Mouse (Mus musculus) B cell, adult 67 days (primary cell): Measurements from ENCODE around the gene Pglyrp3. TPM values are rescaled to one million over a fixed set of nuclear protein-coding genes. Genes with fewer than 3 reads are reported as not detected.

Experiments used
- total RNA-seq, 2 experiments: library from RNA; stranded (reverse); gene quantifications; 4 replicates each; pipeline ENCODE4 v1.2.4; 2023

The Pglyrp3 gene
- not detected for total RNA-seq

GRCm38 (mm10) chr3:92014283-92014682 lies at the start of gene Pglyrp3:
TSS of gene Pglyrp3 (plus strand) at chr3:92014583.

Other genes starting within 250 kb of the Pglyrp3 start
- not detected for gene Lor, start 68.6 kb downstream of the Pglyrp3 start, total RNA-seq
- not detected for gene Prr9, start 109.4 kb downstream of the Pglyrp3 start, total RNA-seq
- not detected for gene Lelp1, start 128.2 kb downstream of the Pglyrp3 start, total RNA-seq
- not detected for gene Sprr2a1, start 201.2 kb downstream of the Pglyrp3 start, total RNA-seq
- not detected for gene Sprr2a2, start 201.3 kb downstream of the Pglyrp3 start, total RNA-seq